Mouse (Mus musculus) heart, embryonic 13.5 days (tissue): ENCODE data around the gene Nfkbil1. TPM values are rescaled to one million over a fixed set of nuclear protein-coding genes. Genes with fewer than 3 reads are reported as not detected.

Experiments
- ATAC-seq: fragments of 200-750 bp; cut with Nextera tagmentation; 2 replicates; pipeline ENCODE4 v1.8.0; 2017; ENCODE audit warnings: moderate TSS enrichment; ENCODE audit not compliant: insufficient number of reproducible peaks, low FRiP score, low TSS enrichment; ENCODE audit errors: extremely low read depth
- H3K27ac ChIP-seq: fragments of 300-500 bp; sonication (generic); replicated peaks from 2 replicates; pipeline ENCODE4 v1.5.1; 2015; ENCODE audit warnings: moderate library complexity, mild to moderate bottlenecking, inconsistent platforms
- H3K27me3 ChIP-seq: fragments of 300-500 bp; sonication (generic); replicated peaks from 2 replicates; pipeline ENCODE4 v1.6.1; 2015; ENCODE audit warnings: mild to moderate bottlenecking, inconsistent platforms
- H3K36me3 ChIP-seq: fragments of 300-500 bp; sonication (generic); 2 replicates; pipeline ENCODE4 v1.6.1; 2015; ENCODE audit warnings: mild to moderate bottlenecking, inconsistent platforms
- H3K4me1 ChIP-seq: fragments of 300-500 bp; sonication (generic); 2 replicates; pipeline ENCODE4 v1.6.1; 2015; ENCODE audit warnings: inconsistent platforms
- H3K4me2 ChIP-seq: fragments of 300-500 bp; sonication (generic); 2 replicates; pipeline ENCODE4 v1.6.1; 2015; ENCODE audit warnings: inconsistent platforms, mild to moderate bottlenecking, moderate library complexity
- H3K4me3 ChIP-seq: fragments of 300-500 bp; sonication (generic); 2 replicates; pipeline ENCODE4 v1.5.1; 2015; ENCODE audit warnings: moderate library complexity, mild to moderate bottlenecking, inconsistent platforms
- H3K9ac ChIP-seq: fragments of 300-500 bp; sonication (generic); 2 replicates; pipeline ENCODE4 v1.6.1; 2015; ENCODE audit warnings: inconsistent platforms, mild to moderate bottlenecking, moderate library complexity
- H3K9me3 ChIP-seq: fragments of 300-500 bp; sonication (generic); 2 replicates; pipeline ENCODE4 v1.6.1; 2016; ENCODE audit warnings: inconsistent platforms
- WGBS: fragments of 180-500 bp; shearing (Covaris S2); methylation state at CpG from one replicate; pipeline ENCODE4 v1.1.7; 2015; ENCODE audit warnings: mixed read lengths; 5-methylcytosine and 5-hydroxymethylcytosine counted together
- polyA plus RNA-seq: library from polyadenylated mRNA; unstranded; fragments of >200 nt; fragmentation: Nextera tagmentation; extraction: Ambion mirVana; gene quantifications from 2 replicates; pipeline ENCODE4 v1.2.1, GENCODE M21; 2015

The Nfkbil1 gene
- polyA plus RNA-seq, 1 experiment from 2014 or later = 8.1 TPM

DNA sequence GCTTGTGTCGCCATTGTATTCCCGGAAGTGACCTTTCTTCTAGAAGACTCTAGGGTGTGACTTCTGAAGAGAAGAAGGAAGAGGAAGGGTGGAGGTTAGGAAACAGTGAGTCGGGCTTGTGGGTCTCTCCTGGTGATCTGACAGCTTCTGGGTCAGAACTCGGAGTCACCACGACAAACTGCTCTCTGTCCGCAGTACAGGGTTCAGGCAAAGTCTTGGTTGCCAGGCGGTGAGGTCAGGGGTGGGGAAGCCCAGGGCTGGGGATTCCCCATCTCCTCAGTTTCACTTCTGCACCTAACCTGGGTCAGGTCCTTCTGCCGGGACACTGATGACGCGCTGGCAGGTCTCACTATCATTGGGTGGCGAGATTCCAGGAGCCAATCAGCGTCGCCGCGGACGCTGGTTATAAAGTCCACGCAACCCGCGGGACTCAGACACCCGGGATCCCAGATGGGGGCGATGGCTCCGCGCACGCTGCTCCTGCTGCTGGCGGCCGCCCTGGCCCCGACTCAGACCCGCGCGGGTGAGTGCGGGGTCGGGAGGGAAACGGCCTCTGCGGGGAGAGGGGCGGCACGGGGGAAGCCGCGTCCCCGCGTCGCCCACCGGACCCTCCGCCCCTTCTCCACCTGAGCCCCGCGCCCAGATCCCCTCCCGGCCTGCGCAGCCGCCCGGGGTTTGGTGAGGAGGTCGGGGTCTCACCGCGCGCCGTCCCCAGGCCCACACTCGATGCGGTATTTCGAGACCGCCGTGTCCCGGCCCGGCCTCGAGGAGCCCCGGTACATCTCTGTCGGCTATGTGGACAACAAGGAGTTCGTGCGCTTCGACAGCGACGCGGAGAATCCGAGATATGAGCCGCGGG is 27.3 kb upstream of the Nfkbil1 start, which contains the start of gene H2-D1:
H2-D1 (plus strand) TSS at position 67 of the 859 bp plus-strand sequence.
- WGBS = 1% methylated on average over 73 of the region's 73 CpGs
- Histone ChIP-seq H3K36me3 (no peaks in the 10 kb centered on the region), H3K4me1 (peaks cover 9% of the 10 kb centered on the region; the same call in 1 of the 2 replicates), H3K9ac (peak within 1 kb of the TSS; percentile 80), H3K4me3 (peak within 1 kb of the TSS; percentile 74), H3K9me3 (no peaks in the 10 kb centered on the region), H3K27ac (no peak within 1 kb of the TSS), H3K27me3 (peaks cover 86% of the 10 kb centered on the region), H3K4me2 (peak within 1 kb of the TSS; percentile 100)
- ATAC-seq = peak; percentile 74; the same call in 1 of the 2 replicates

GRCm38 (mm10) chr17:35261651-35262050 is 26.1 kb upstream of the Nfkbil1 start:
- no peaks in the 10 kb centered on the region for H3K36me3 ChIP-seq
- no peak overlapping the region for H3K9ac ChIP-seq
- no peak overlapping the region for H3K27ac ChIP-seq
- no peak for ATAC-seq
- H3K9me3 ChIP-seq = no peaks in the 10 kb centered on the region
- H3K4me1 ChIP-seq = peaks cover 12% of the 10 kb centered on the region; the same call in 1 of the 2 replicates
- peaks cover 76% of the 10 kb centered on the region for H3K27me3 ChIP-seq
- no peak overlapping the region for H3K4me2 ChIP-seq
- H3K4me3 ChIP-seq = no peak overlapping the region
- 60% methylated on average over 13 of the region's 13 CpGs for WGBS

- peaks cover 56% of the 10 kb centered on the region for H3K27me3 ChIP-seq
- no peak overlapping the region for H3K27ac ChIP-seq
- no peak overlapping the region for H3K4me3 ChIP-seq
- peaks cover 12% of the 10 kb centered on the region; the same call in 1 of the 2 replicates for H3K4me1 ChIP-seq
- H3K4me2 ChIP-seq = no peak overlapping the region
- no peaks in the 10 kb centered on the region for H3K9me3 ChIP-seq
- 74% methylated on average over 4 of the region's 4 CpGs for WGBS
- no peak overlapping the region for H3K9ac ChIP-seq
- H3K36me3 ChIP-seq = no peaks in the 10 kb centered on the region
- no peak for ATAC-seq
These were observed 24.0 kb upstream of the Nfkbil1 start for GRCm38 (mm10) chr17:35259621-35260020.

GRCm38 (mm10) chr17:35258492-35259478 is 23.2 kb upstream of the Nfkbil1 start:
- Histone ChIP-seq H3K4me1 (peaks cover 8% of the 10 kb centered on the region; the same call in 1 of the 2 replicates), H3K27me3 (peaks cover 48% of the 10 kb centered on the region), H3K9ac (no peak overlapping the region), H3K27ac (no peak overlapping the region), H3K9me3 (no peaks in the 10 kb centered on the region), H3K4me3 (no peak overlapping the region), H3K4me2 (0 out of 2 replicates have a peak overlapping the region, but pooled peaks have one; percentile 66), H3K36me3 (peaks cover 7% of the 10 kb centered on the region)
- WGBS = 50% methylated on average over 13 of the region's 14 CpGs
- no peak for ATAC-seq

- peaks cover 39% of the 10 kb centered on the region for H3K27me3 ChIP-seq
- no peaks in the 10 kb centered on the region for H3K9me3 ChIP-seq
- 0 out of 2 replicates have a peak, but pooled peaks have one; percentile 14 for ATAC-seq
- H3K27ac ChIP-seq = no peak overlapping the region
- H3K4me3 ChIP-seq = peak overlapping the region; percentile 38
- WGBS = 12% methylated on average over 17 of the region's 17 CpGs
- peaks cover 5% of the 10 kb centered on the region; the same call in 1 of the 2 replicates for H3K4me1 ChIP-seq
- peak overlapping the region; percentile 61 for H3K9ac ChIP-seq
- H3K36me3 ChIP-seq = peaks cover 15% of the 10 kb centered on the region
- H3K4me2 ChIP-seq = peak overlapping the region; percentile 66
These were observed 22.4 kb upstream of the Nfkbil1 start for GRCm38 (mm10) chr17:35257824-35258491.

DNA sequence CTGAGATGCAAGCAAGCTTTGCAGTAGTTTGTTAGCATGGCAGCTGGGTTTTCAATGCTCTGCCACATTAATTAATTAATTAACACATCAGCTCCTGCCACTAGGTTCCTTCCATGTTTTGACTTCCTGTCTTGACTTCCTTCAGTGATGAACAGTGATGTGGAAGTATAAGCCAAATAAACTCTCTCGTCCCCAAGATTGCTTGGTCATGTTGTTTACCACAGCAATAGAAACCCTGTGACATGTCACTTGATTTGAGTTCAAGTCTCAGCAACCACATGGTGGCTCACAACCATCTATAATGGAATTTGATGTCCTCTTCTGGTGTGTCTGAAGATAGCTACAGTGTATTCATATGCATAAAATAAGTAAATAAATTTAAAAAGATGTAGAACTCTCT is 21.8 kb upstream of the Nfkbil1 start:
- WGBS = 59% methylated on average over 1 of the region's 1 CpGs
- peaks cover 5% of the 10 kb centered on the region; the same call in 1 of the 2 replicates for H3K4me1 ChIP-seq
- peak overlapping the region; percentile 66 for H3K4me2 ChIP-seq
- H3K36me3 ChIP-seq = peaks cover 21% of the 10 kb centered on the region
- ATAC-seq = no peak
- H3K4me3 ChIP-seq = no peak overlapping the region
- peaks cover 34% of the 10 kb centered on the region for H3K27me3 ChIP-seq
- H3K27ac ChIP-seq = no peak overlapping the region
- H3K9me3 ChIP-seq = no peaks in the 10 kb centered on the region
- no peak overlapping the region for H3K9ac ChIP-seq

- Histone ChIP-seq H3K9ac (no peak overlapping the region), H3K4me3 (no peak overlapping the region), H3K27ac (no peak overlapping the region), H3K4me1 (peaks cover 5% of the 10 kb centered on the region; the same call in 1 of the 2 replicates), H3K4me2 (no peak overlapping the region), H3K36me3 (peaks cover 37% of the 10 kb centered on the region), H3K9me3 (no peaks in the 10 kb centered on the region), H3K27me3 (peaks cover 18% of the 10 kb centered on the region)
- no peak for ATAC-seq
- whole genome bisulfite sequencing = 56% methylated on average over 4 of the region's 4 CpGs
These were observed 20.1 kb upstream of the Nfkbil1 start for GRCm38 (mm10) chr17:35255704-35256103.

DNA sequence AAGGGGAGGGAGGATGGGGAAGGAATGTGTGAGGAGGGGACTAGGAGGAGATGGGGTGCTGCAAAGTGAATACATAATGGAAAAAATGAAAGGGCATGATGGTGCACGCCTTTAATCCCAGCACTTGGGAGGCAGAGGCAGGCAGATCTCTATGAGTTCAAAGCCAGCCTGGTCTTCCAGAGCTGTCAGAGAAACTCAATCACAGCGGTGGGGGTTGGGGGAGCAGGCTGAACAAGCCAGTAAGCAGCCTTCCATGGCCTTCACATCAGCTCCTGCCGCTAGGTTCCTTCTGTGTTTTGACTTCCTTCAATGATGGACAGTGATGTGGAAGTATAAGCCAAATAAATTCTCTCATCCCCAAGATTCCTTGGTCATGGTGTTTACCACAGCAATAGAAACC is 19.7 kb upstream of the Nfkbil1 start:
- peaks cover 5% of the 10 kb centered on the region; the same call in 1 of the 2 replicates for H3K4me1 ChIP-seq
- no peak overlapping the region for H3K27ac ChIP-seq
- H3K36me3 ChIP-seq = peaks cover 41% of the 10 kb centered on the region
- peaks cover 14% of the 10 kb centered on the region for H3K27me3 ChIP-seq
- no peak overlapping the region for H3K4me2 ChIP-seq
- no peak overlapping the region for H3K9ac ChIP-seq
- 71% methylated on average over 3 of the region's 3 CpGs for WGBS
- no peaks in the 10 kb centered on the region for H3K9me3 ChIP-seq
- no peak overlapping the region for H3K4me3 ChIP-seq
- no peak for ATAC-seq

- H3K27me3 ChIP-seq = peaks cover 6% of the 10 kb centered on the region
- WGBS = 54% methylated on average over 11 of the region's 11 CpGs
- H3K27ac ChIP-seq = no peak overlapping the region
- H3K4me3 ChIP-seq = no peak overlapping the region
- peaks cover 5% of the 10 kb centered on the region; the same call in 1 of the 2 replicates for H3K4me1 ChIP-seq
- H3K4me2 ChIP-seq = no peak overlapping the region
- no peak overlapping the region for H3K9ac ChIP-seq
- H3K9me3 ChIP-seq = no peaks in the 10 kb centered on the region
- peaks cover 49% of the 10 kb centered on the region for H3K36me3 ChIP-seq
- no peak for ATAC-seq
These were observed 18.9 kb upstream of the Nfkbil1 start for GRCm38 (mm10) chr17:35254241-35255098.
